Mouse (Mus musculus) heart, adult 2 months (tissue): ENCODE data around the gene Col6a3. TPM values are rescaled to one million over a fixed set of nuclear protein-coding genes. Genes with fewer than 3 reads are reported as not detected.

Experiments
- DNase-seq, 2 experiments: peaks; one replicate each; pipeline ENCODE4 v3.0.0; 2021
- H3K27ac ChIP-seq: fragments of 200-600 bp; 2 replicates; pipeline ENCODE4 v1.8.1; 2022
- H3K27me3 ChIP-seq: fragments of 200-500 bp; 2 replicates; pipeline ENCODE4 v1.6.1; 2012; ENCODE audit warnings: mild to moderate bottlenecking, low read length, inconsistent platforms, mixed read lengths; ENCODE audit not compliant: control insufficient read depth, insufficient read depth
- H3K36me3 ChIP-seq: fragments of 200-500 bp; 2 replicates; pipeline ENCODE4 v1.6.1; 2012; ENCODE audit warnings: low read length, inconsistent platforms; ENCODE audit not compliant: control insufficient read depth, insufficient read depth
- H3K4me1 ChIP-seq: fragments of 200-500 bp; 2 replicates; pipeline ENCODE4 v1.6.1; 2011; ENCODE audit warnings: low read length; ENCODE audit not compliant: control insufficient read depth, insufficient read depth
- H3K4me3 ChIP-seq: fragments of 200-600 bp; 2 replicates; pipeline ENCODE4 v1.8.1; 2022
- H3K79me2 ChIP-seq: fragments of 200-500 bp; replicated peaks from 2 replicates; pipeline ENCODE4 v1.6.1; 2012; ENCODE audit warnings: mild to moderate bottlenecking, inconsistent platforms, low read length, moderate library complexity, mixed read lengths; ENCODE audit not compliant: control insufficient read depth, insufficient read depth
- H3K9ac ChIP-seq: fragments of 200-500 bp; 2 replicates; pipeline ENCODE4 v1.6.1; 2012; ENCODE audit warnings: low read depth, mild to moderate bottlenecking, control low read depth, inconsistent platforms, low read length, mixed read lengths
- CTCF ChIP-seq: fragments of 200-600 bp; IDR thresholded peaks from 2 replicates; pipeline ENCODE4 v1.8.1; 2022; ENCODE audit warnings: antibody characterized with exemption, mild to moderate bottlenecking, moderate library complexity
- EP300 ChIP-seq: fragments of 200-500 bp; IDR thresholded peaks from 2 replicates; pipeline ENCODE4 v1.6.1; 2011; ENCODE audit warnings: low read depth, low read length, control low read depth; ENCODE audit not compliant: insufficient read depth
- POLR2A ChIP-seq: fragments of 200-500 bp; IDR thresholded peaks from 2 replicates; pipeline ENCODE4 v1.6.1; 2011; ENCODE audit warnings: mild to moderate bottlenecking, low read depth, low read length, control low read depth; ENCODE audit not compliant: insufficient read depth
- WGBS: fragments of 180-500 bp; shearing (Covaris S2); methylation state at CpG from one replicate; pipeline ENCODE4 v1.1.7; 2018; 5-methylcytosine and 5-hydroxymethylcytosine counted together
- intact Hi-C: fragments of 180-260 bp; cut with DNase I; formaldehyde crosslinking; loops from one replicate; pipeline ENCODE4 v1.15.1; 2025
- polyA plus RNA-seq: library from polyadenylated mRNA; depleted of rRNA; stranded (reverse); fragments of >200 nt; gene quantifications from 2 replicates; pipeline ENCODE4 v1.2.3, GENCODE M21; 2012
- total RNA-seq, 2 experiments: library from RNA; stranded (reverse); gene quantifications; 2 replicates each; pipeline ENCODE4 v1.2.3; 2021

The Col6a3 gene
- total and polyA plus RNA-seq, 3 experiments = 15.8 to 35.9 (median 16.8) TPM

DNA sequence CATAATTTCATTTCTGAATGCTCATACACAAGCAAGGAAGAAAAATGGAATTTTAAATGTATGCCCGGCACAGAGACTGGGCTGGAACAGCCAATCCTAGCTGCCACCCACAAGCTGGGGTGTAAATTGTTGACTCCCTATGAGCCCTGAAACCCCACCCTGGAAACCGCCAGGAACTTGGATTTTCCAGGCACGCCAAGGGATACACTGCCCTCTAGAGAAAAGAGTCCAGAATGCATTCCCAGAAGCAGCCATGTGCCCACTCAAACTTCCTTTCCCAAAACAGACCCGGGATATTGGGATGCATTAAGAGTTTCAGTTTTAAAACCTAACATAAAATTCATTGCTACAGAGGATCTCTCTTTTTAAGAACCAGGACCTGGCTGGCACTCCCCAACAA lies 3.5 kb downstream of the Col6a3 start:
- intact Hi-C loops = loop anchor here (1.0 to 5.0 kb wide), 2 partner anchors 88 to 190 kb away; no protein-coding TSS in a partner anchor
- WGBS = 3% methylated on average over 4 of the region's 4 CpGs
- H3K27me3 ChIP-seq = no peaks in the 10 kb centered on the region
- no peak for TF ChIP-seq EP300
- TF ChIP-seq CTCF = peak; percentile 90
- DNase-seq = peak; percentile 39 to 52
- H3K4me1 ChIP-seq = no peaks in the 10 kb centered on the region; the same call in 1 of the 2 replicates
- H3K27ac ChIP-seq = peak overlapping the region; percentile 38; the same call in 1 of the 2 replicates
- no peak overlapping the region for H3K9ac ChIP-seq
- H3K4me3 ChIP-seq = no peak overlapping the region
- no peaks in the 10 kb centered on the region for H3K79me2 ChIP-seq
- H3K36me3 ChIP-seq = no peaks in the 10 kb centered on the region

DNA sequence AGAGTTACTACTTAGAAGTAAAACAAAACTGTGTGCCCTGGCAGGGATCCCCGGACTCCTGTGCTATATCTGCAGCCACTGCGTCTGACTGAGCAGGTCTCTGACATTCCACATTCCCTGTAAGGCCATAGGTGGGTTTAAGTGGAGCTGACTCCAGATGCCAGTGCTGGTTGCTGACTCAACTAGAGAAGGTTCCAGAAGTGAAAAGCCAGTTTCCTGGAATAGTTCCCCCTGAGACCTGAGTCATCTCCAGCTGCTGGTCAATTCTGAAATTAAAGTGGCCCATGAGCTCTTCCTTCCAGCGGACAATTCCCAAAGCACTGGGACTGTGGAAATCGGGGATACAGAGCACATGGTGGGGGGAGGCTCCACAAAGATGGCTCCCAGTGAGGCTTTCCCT lies 5.1 kb downstream of the Col6a3 start:
- Histone ChIP-seq H3K79me2 (no peaks in the 10 kb centered on the region), H3K4me1 (no peaks in the 10 kb centered on the region; the same call in 1 of the 2 replicates), H3K9ac (no peak overlapping the region), H3K36me3 (no peaks in the 10 kb centered on the region), H3K27ac (peak overlapping the region; percentile 62), H3K27me3 (no peaks in the 10 kb centered on the region), H3K4me3 (no peak overlapping the region)
- 36% methylated on average over 4 of the region's 4 CpGs for WGBS
- intact Hi-C loops = no loop called here
- peak; percentile 61 to 69 for DNase-seq
- TF ChIP-seq POLR2A = no peak
- no peak for TF ChIP-seq CTCF
- TF ChIP-seq EP300 = 0 out of 2 replicates have a peak, but pooled peaks have one; percentile 60

DNA sequence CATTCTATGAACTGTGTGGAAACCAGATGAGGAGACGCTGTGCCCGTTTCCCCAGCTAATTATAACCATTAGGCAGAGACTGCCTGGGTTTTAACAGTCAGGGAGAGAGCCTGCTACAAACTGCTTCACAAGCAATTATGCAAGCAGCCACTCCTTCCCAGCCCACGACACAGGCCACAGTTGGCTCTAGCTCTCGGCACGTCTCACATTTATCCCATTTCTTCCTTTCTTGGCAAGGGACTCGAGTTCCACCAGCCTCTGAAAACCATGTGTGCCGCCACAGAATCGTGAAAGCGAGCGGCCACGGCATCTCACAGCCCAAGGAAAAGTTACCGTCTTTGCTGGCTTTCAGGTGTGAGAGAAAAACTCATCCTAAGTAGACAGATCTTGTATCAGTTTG lies 5.5 kb downstream of the Col6a3 start:
- TF ChIP-seq CTCF (no peak), EP300 (no peak), POLR2A (no peak)
- WGBS = 41% methylated on average over 12 of the region's 12 CpGs
- intact Hi-C loops = no loop called here
- H3K27me3 ChIP-seq = no peaks in the 10 kb centered on the region
- 0 out of 2 replicates have a peak overlapping the region, but pooled peaks have one; percentile 38 for H3K9ac ChIP-seq
- H3K27ac ChIP-seq = peak overlapping the region; percentile 62
- no peaks in the 10 kb centered on the region for H3K79me2 ChIP-seq
- H3K4me3 ChIP-seq = no peak overlapping the region
- peak; percentile 43 to 63 for DNase-seq
- H3K36me3 ChIP-seq = no peaks in the 10 kb centered on the region
- H3K4me1 ChIP-seq = no peaks in the 10 kb centered on the region; the same call in 1 of the 2 replicates

DNA sequence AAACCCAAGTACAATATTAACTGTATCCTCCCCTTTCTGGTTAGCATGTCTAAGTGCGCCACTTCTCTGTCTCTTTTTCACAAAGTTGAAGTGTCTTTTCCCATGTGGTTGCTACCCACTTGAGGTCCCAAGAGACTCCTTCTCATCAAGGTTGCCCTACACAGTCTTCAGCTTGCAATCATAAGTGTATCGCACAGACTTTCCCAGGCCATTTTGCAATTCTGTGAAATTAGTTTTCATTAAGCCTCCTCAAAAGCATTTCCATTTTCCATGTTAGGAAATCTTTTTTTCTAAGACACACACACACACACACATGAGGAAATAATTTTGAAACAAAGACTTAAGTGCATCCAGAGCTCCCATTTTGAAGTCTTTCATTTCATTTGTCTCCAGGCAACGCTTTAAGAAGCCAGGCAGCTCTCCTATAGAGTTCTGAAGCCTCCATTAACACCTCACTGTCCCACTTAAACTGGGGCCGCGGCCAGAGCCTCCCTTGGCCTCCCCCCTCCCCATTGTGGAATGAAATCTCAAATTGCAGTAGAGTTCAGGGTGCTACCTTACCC lies 7.5 kb downstream of the Col6a3 start:
- Histone ChIP-seq H3K4me3 (no peak overlapping the region), H3K79me2 (no peaks in the 10 kb centered on the region), H3K4me1 (no peaks in the 10 kb centered on the region; the same call in 1 of the 2 replicates), H3K27ac (no peak overlapping the region), H3K9ac (no peak overlapping the region), H3K27me3 (no peaks in the 10 kb centered on the region), H3K36me3 (no peaks in the 10 kb centered on the region)
- TF ChIP-seq CTCF (no peak), POLR2A (no peak), EP300 (no peak)
- WGBS = 70% methylated on average over 5 of the region's 5 CpGs
- DNase-seq = no peak
- intact Hi-C loops = no loop called here

DNA sequence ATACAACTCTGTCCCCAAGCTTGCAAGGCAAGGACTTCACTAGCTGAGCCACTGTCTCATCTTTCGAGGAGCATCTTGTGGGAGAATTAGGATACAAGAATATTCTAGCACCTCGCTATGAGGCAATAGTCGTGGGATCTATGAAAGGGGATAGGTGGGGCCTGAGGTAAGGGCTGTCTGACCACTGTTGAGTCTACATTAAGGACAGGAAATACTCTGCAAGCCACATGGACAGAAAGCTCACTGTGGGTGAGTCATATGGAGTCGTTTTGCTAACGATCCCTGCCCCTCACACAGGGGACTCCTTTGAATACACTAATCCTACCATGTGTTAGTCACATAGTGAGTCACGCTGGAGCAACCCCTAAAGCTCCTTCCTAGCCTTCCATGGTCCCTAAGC lies 9.1 kb downstream of the Col6a3 start:
- Histone ChIP-seq H3K79me2 (no peaks in the 10 kb centered on the region), H3K27ac (no peak overlapping the region), H3K36me3 (no peaks in the 10 kb centered on the region), H3K9ac (no peak overlapping the region), H3K4me1 (no peaks in the 10 kb centered on the region; the same call in 1 of the 2 replicates), H3K27me3 (no peaks in the 10 kb centered on the region), H3K4me3 (no peak overlapping the region)
- WGBS = 55% methylated on average over 6 of the region's 6 CpGs
- TF ChIP-seq CTCF = no peak
- TF ChIP-seq EP300 = no peak
- TF ChIP-seq POLR2A = no peak
- intact Hi-C loops = no loop called here
- DNase-seq = no peak

DNA sequence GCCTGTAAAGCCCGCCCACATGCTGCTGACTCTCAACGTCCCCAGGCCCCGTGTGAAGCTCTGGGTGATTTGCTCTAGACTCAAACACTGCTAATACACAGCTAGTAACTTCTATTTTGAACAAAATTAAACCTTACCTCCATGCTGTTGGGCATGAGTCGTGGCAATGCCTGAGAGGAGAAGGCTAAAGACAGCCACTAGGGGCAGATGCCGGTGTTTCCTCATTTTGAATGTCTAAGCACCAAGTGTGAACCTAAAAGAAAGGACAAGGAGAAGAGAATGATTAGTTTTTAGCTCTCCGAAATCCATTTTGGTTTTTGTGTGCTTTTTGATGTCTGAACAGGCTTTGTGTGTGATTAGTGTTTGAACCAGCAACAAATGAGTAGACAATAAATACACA lies 13.8 kb downstream of the Col6a3 start:
- TF ChIP-seq EP300 (no peak), POLR2A (no peak), CTCF (peak; percentile 28)
- no peak overlapping the region for H3K9ac ChIP-seq
- no peak overlapping the region for H3K27ac ChIP-seq
- H3K36me3 ChIP-seq = no peaks in the 10 kb centered on the region
- no peaks in the 10 kb centered on the region for H3K79me2 ChIP-seq
- H3K4me1 ChIP-seq = no peaks in the 10 kb centered on the region
- 58% methylated on average over 6 of the region's 6 CpGs for WGBS
- DNase-seq = no peak
- H3K4me3 ChIP-seq = no peak overlapping the region
- H3K27me3 ChIP-seq = no peaks in the 10 kb centered on the region; the same call in 1 of the 2 replicates
- intact Hi-C loops = no loop called here
